Mouse (Mus musculus): ENCODE data around the gene Wdr4. TPM values are rescaled to one million over a fixed set of nuclear protein-coding genes. Genes with fewer than 3 reads are reported as not detected.

Gene Wdr4
- polyA plus RNA-seq, 1 experiment from 2014 or later = 43.7 TPM

GRCm38 (mm10) chr17:31468496-31468895, 51.3 kb downstream of the Wdr4 start:
- H3K36me3 ChIP-seq (ENCODE audit: control insufficient read depth, insufficient read depth, low read length) = peaks cover 32% of the 10 kb centered on the region
- H3K9ac ChIP-seq (ENCODE audit: low read depth, low read length) = no peak overlapping the region
- no peak overlapping the region for H3K4me3 ChIP-seq (ENCODE audit: low read depth, low read length)
- peaks cover 10% of the 10 kb centered on the region; the same call in 1 of the 2 replicates for H3K4me1 ChIP-seq (ENCODE audit: control insufficient read depth, insufficient read depth, low read length)
- no peak for ATAC-seq
- H3K9me3 ChIP-seq (replicated peaks; ENCODE audit: control insufficient read depth, low read length, poor library complexity, severe bottlenecking) = no peaks in the 10 kb centered on the region
- H3K27ac ChIP-seq (ENCODE audit: low read length) = no peak overlapping the region
- H3K4me2 ChIP-seq (ENCODE audit: low read length) = no peak overlapping the region
- no peaks in the 10 kb centered on the region for H3K27me3 ChIP-seq (ENCODE audit: control insufficient read depth, insufficient read depth, low read depth, low read length)
- WGBS = 69% methylated on average over 5 of the region's 5 CpGs

GRCm38 (mm10) chr17:31466854-31467253, 52.9 kb downstream of the Wdr4 start:
- Histone ChIP-seq H3K27me3 (ENCODE audit: control insufficient read depth, insufficient read depth, low read depth, low read length) (no peaks in the 10 kb centered on the region), H3K4me3 (ENCODE audit: low read depth, low read length) (no peak overlapping the region), H3K27ac (ENCODE audit: low read length) (no peak overlapping the region), H3K9ac (ENCODE audit: low read depth, low read length) (no peak overlapping the region), H3K9me3 (replicated peaks; ENCODE audit: control insufficient read depth, low read length, poor library complexity, severe bottlenecking) (no peaks in the 10 kb centered on the region), H3K4me1 (ENCODE audit: control insufficient read depth, insufficient read depth, low read length) (peaks cover 10% of the 10 kb centered on the region; the same call in 1 of the 2 replicates), H3K36me3 (ENCODE audit: control insufficient read depth, insufficient read depth, low read length) (peaks cover 29% of the 10 kb centered on the region), H3K4me2 (ENCODE audit: low read length) (no peak overlapping the region)
- WGBS = 93% methylated on average over 3 of the region's 3 CpGs
- ATAC-seq = no peak

- 93% methylated on average over 2 of the region's 2 CpGs for WGBS
- H3K4me3 ChIP-seq (ENCODE audit: low read depth, low read length) = no peak overlapping the region
- H3K27ac ChIP-seq (ENCODE audit: low read length) = no peak overlapping the region
- H3K4me2 ChIP-seq (ENCODE audit: low read length) = no peak overlapping the region
- H3K4me1 ChIP-seq (ENCODE audit: control insufficient read depth, insufficient read depth, low read length) = no peaks in the 10 kb centered on the region
- H3K9ac ChIP-seq (ENCODE audit: low read depth, low read length) = no peak overlapping the region
- no peaks in the 10 kb centered on the region for H3K9me3 ChIP-seq (replicated peaks; ENCODE audit: control insufficient read depth, low read length, poor library complexity, severe bottlenecking)
- H3K27me3 ChIP-seq (ENCODE audit: control insufficient read depth, insufficient read depth, low read depth, low read length) = no peaks in the 10 kb centered on the region
- H3K36me3 ChIP-seq (ENCODE audit: control insufficient read depth, insufficient read depth, low read length) = peaks cover 40% of the 10 kb centered on the region
- ATAC-seq = no peak
These were observed 57.3 kb downstream of the Wdr4 start for GRCm38 (mm10) chr17:31462506-31462905.

GRCm38 (mm10) chr17:31460416-31460815, 59.4 kb downstream of the Wdr4 start:
- Histone ChIP-seq H3K9ac (ENCODE audit: low read depth, low read length) (no peak overlapping the region), H3K4me1 (ENCODE audit: control insufficient read depth, insufficient read depth, low read length) (no peaks in the 10 kb centered on the region), H3K4me3 (ENCODE audit: low read depth, low read length) (no peak overlapping the region), H3K27me3 (ENCODE audit: control insufficient read depth, insufficient read depth, low read depth, low read length) (no peaks in the 10 kb centered on the region), H3K9me3 (replicated peaks; ENCODE audit: control insufficient read depth, low read length, poor library complexity, severe bottlenecking) (no peaks in the 10 kb centered on the region), H3K36me3 (ENCODE audit: control insufficient read depth, insufficient read depth, low read length) (peaks cover 29% of the 10 kb centered on the region), H3K27ac (ENCODE audit: low read length) (no peak overlapping the region), H3K4me2 (ENCODE audit: low read length) (no peak overlapping the region)
- 57% methylated on average over 4 of the region's 4 CpGs for WGBS
- no peak for ATAC-seq

GRCm38 (mm10) chr17:31456723-31457567, 62.8 kb downstream of the Wdr4 start:
- peaks cover 23% of the 10 kb centered on the region for H3K36me3 ChIP-seq (ENCODE audit: control insufficient read depth, insufficient read depth, low read length)
- H3K9ac ChIP-seq (ENCODE audit: low read depth, low read length) = no peak overlapping the region
- no peaks in the 10 kb centered on the region for H3K9me3 ChIP-seq (replicated peaks; ENCODE audit: control insufficient read depth, low read length, poor library complexity, severe bottlenecking)
- no peaks in the 10 kb centered on the region for H3K27me3 ChIP-seq (ENCODE audit: control insufficient read depth, insufficient read depth, low read depth, low read length)
- H3K4me3 ChIP-seq (ENCODE audit: low read depth, low read length) = no peak overlapping the region
- WGBS = 82% methylated on average over 18 of the region's 18 CpGs
- H3K27ac ChIP-seq (ENCODE audit: low read length) = no peak overlapping the region
- no peak for ATAC-seq
- no peak overlapping the region for H3K4me2 ChIP-seq (ENCODE audit: low read length)
- H3K4me1 ChIP-seq (ENCODE audit: control insufficient read depth, insufficient read depth, low read length) = no peaks in the 10 kb centered on the region

GRCm38 (mm10) chr17:31454056-31454455, 65.7 kb downstream of the Wdr4 start:
- WGBS = 91% methylated on average over 9 of the region's 9 CpGs
- Histone ChIP-seq H3K4me3 (ENCODE audit: low read depth, low read length) (no peak overlapping the region), H3K36me3 (ENCODE audit: control insufficient read depth, insufficient read depth, low read length) (peaks cover 16% of the 10 kb centered on the region; the same call in 1 of the 2 replicates), H3K4me2 (ENCODE audit: low read length) (no peak overlapping the region), H3K9ac (ENCODE audit: low read depth, low read length) (no peak overlapping the region), H3K27me3 (ENCODE audit: control insufficient read depth, insufficient read depth, low read depth, low read length) (no peaks in the 10 kb centered on the region), H3K4me1 (ENCODE audit: control insufficient read depth, insufficient read depth, low read length) (peaks cover 4% of the 10 kb centered on the region; the same call in 1 of the 2 replicates), H3K9me3 (replicated peaks; ENCODE audit: control insufficient read depth, low read length, poor library complexity, severe bottlenecking) (no peaks in the 10 kb centered on the region), H3K27ac (ENCODE audit: low read length) (no peak overlapping the region)
- no peak for ATAC-seq

- H3K36me3 ChIP-seq (ENCODE audit: control insufficient read depth, insufficient read depth, low read length) = peaks cover 14% of the 10 kb centered on the region; the same call in 1 of the 2 replicates
- no peak overlapping the region for H3K4me2 ChIP-seq (ENCODE audit: low read length)
- H3K9ac ChIP-seq (ENCODE audit: low read depth, low read length) = no peak overlapping the region
- no peak for ATAC-seq
- WGBS = 91% methylated on average over 3 of the region's 3 CpGs
- H3K4me1 ChIP-seq (ENCODE audit: control insufficient read depth, insufficient read depth, low read length) = peaks cover 4% of the 10 kb centered on the region; the same call in 1 of the 2 replicates
- H3K27ac ChIP-seq (ENCODE audit: low read length) = no peak overlapping the region
- H3K27me3 ChIP-seq (ENCODE audit: control insufficient read depth, insufficient read depth, low read depth, low read length) = no peaks in the 10 kb centered on the region
- no peak overlapping the region for H3K4me3 ChIP-seq (ENCODE audit: low read depth, low read length)
- no peaks in the 10 kb centered on the region for H3K9me3 ChIP-seq (replicated peaks; ENCODE audit: control insufficient read depth, low read length, poor library complexity, severe bottlenecking)
These were observed 66.3 kb downstream of the Wdr4 start for GRCm38 (mm10) chr17:31453476-31453875.

GRCm38 (mm10) chr17:31452816-31453215, 67.0 kb downstream of the Wdr4 start:
- no peak for ATAC-seq
- no peaks in the 10 kb centered on the region for H3K9me3 ChIP-seq (replicated peaks; ENCODE audit: control insufficient read depth, low read length, poor library complexity, severe bottlenecking)
- H3K4me3 ChIP-seq (ENCODE audit: low read depth, low read length) = no peak overlapping the region
- peaks cover 4% of the 10 kb centered on the region; the same call in 1 of the 2 replicates for H3K4me1 ChIP-seq (ENCODE audit: control insufficient read depth, insufficient read depth, low read length)
- peaks cover 10% of the 10 kb centered on the region; the same call in 1 of the 2 replicates for H3K36me3 ChIP-seq (ENCODE audit: control insufficient read depth, insufficient read depth, low read length)
- H3K27ac ChIP-seq (ENCODE audit: low read length) = no peak overlapping the region
- no peak overlapping the region for H3K4me2 ChIP-seq (ENCODE audit: low read length)
- no peak overlapping the region for H3K9ac ChIP-seq (ENCODE audit: low read depth, low read length)
- H3K27me3 ChIP-seq (ENCODE audit: control insufficient read depth, insufficient read depth, low read depth, low read length) = no peaks in the 10 kb centered on the region
- 75% methylated on average over 2 of the region's 2 CpGs for WGBS

GRCm38 (mm10) chr17:31451179-31451708, 68.5 kb downstream of the Wdr4 start:
- H3K36me3 ChIP-seq (ENCODE audit: control insufficient read depth, insufficient read depth, low read length) = peaks cover 2% of the 10 kb centered on the region
- no peaks in the 10 kb centered on the region for H3K27me3 ChIP-seq (ENCODE audit: control insufficient read depth, insufficient read depth, low read depth, low read length)
- WGBS = 37% methylated on average over 8 of the region's 8 CpGs
- H3K4me1 ChIP-seq (ENCODE audit: control insufficient read depth, insufficient read depth, low read length) = peaks cover 4% of the 10 kb centered on the region; the same call in 1 of the 2 replicates
- peak overlapping the region; percentile 58 for H3K27ac ChIP-seq (ENCODE audit: low read length)
- no peaks in the 10 kb centered on the region for H3K9me3 ChIP-seq (replicated peaks; ENCODE audit: control insufficient read depth, low read length, poor library complexity, severe bottlenecking)
- peak; percentile 73; the same call in 1 of the 2 replicates for ATAC-seq
- no peak overlapping the region for H3K4me2 ChIP-seq (ENCODE audit: low read length)
- no peak overlapping the region for H3K9ac ChIP-seq (ENCODE audit: low read depth, low read length)
- H3K4me3 ChIP-seq (ENCODE audit: low read depth, low read length) = no peak overlapping the region

All from midbrain, embryonic 16.5 days (tissue).